In the genomic region with DNA sequence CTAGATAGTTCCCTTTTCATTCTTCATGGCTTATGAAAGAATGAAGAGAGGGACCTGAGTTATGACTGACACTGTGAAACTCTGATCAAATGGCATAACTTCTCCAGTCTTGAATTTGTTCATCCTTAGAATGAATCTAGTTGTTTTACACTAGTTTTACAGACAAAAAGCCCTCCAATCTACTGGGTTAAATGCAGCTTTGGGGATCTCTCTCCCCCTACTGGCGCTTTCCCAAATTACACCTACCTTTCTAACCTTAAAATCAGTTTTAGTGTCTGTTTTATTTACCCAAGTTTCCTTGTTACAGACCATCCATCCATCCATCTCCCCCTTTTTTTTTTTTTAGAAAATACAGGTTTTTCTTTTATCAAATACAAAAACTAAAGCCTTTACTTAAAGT, we compare ENCODE assay signal across 10 mouse cellular contexts. TPM values are rescaled to one million over a fixed set of nuclear protein-coding genes. Genes with fewer than 3 reads are reported as not detected.
A peak's percentile ranks its signal among the peaks of the same experiment; 100 is the strongest.
DNase-seq lines count a peak whose midpoint lies in the region; ATAC-seq and TF ChIP-seq lines count a peak whose summit lies in the region.
"Had no signal": no experiment of that assay in that cellular context is flagged by ENCODE, and none has a peak within 500 bp of the region (broad histone marks: within the 10 kb centered on the region; RNA-seq: fewer than 3 reads in every experiment).

No protein-coding gene starts in this region.

- H3K27me3 ChIP-seq in cerebellum, adult 2 months (ENCODE audit: control insufficient read depth, insufficient read depth, low read length): no peaks in the 10 kb centered on the region
- H3K27me3 ChIP-seq in liver, adult 2 months (ENCODE audit: control insufficient read depth, insufficient read depth, low read length): no peaks in the 10 kb centered on the region
- no peaks in the 10 kb centered on the region for H3K27me3 ChIP-seq in liver, embryonic 12.5 days (replicated peaks)
- H3K27me3 ChIP-seq: neural tube, embryonic 13.5 days had no signal

- peak in 1 of 2 experiments; percentile 21 for DNase-seq in cerebellum, adult 2 months
- DNase-seq in cerebellum, adult 9-11 months: no peak
- peak; percentile 30 for DNase-seq in liver, adult 2 months (ENCODE audit: extremely low read depth, low read depth, low spot score)
- peak; percentile 63 for DNase-seq in brain, adult 2 months (ENCODE audit: low read depth, low spot score)
- DNase-seq in lung, postnatal 25 days (ENCODE audit: low spot score): peak; percentile 42

- no peak for TF ChIP-seq POLR2A in cerebellum, adult 2 months (IDR thresholded peaks at IDR 0.05; ENCODE audit: borderline replicate concordance, insufficient read depth, low read length)
- TF ChIP-seq POLR2A in liver, adult 2 months (IDR thresholded peaks at IDR 0.05; ENCODE audit: extremely low read depth, insufficient read depth, low read length): no peak

- H3K4me1 ChIP-seq in cerebellum, adult 2 months (ENCODE audit: control insufficient read depth, insufficient read depth, low read length): no peaks in the 10 kb centered on the region
- no peaks in the 10 kb centered on the region for H3K4me1 ChIP-seq in liver, adult 2 months (ENCODE audit: control insufficient read depth, insufficient read depth, low read length)
- no peaks in the 10 kb centered on the region for H3K4me1 ChIP-seq in liver, embryonic 12.5 days
- H3K4me1 ChIP-seq: neural tube, embryonic 13.5 days had no signal

- no peak overlapping the region for H3K4me2 ChIP-seq in liver, embryonic 12.5 days
- H3K4me2 ChIP-seq: neural tube, embryonic 13.5 days had no signal

- H3K4me3 ChIP-seq in cerebellum, adult 2 months (replicated peaks; ENCODE audit: insufficient read depth, low read depth, low read length): no peak overlapping the region
- H3K4me3 ChIP-seq in liver, adult 2 months (ENCODE audit: insufficient read depth, low read depth, low read length): no peak overlapping the region
- H3K4me3 ChIP-seq in liver, embryonic 12.5 days: no peak overlapping the region
- H3K4me3 ChIP-seq: neural tube, embryonic 13.5 days had no signal

- no peaks in the 10 kb centered on the region for H3K9me3 ChIP-seq in liver, embryonic 12.5 days (replicated peaks)
- H3K9me3 ChIP-seq: neural tube, embryonic 13.5 days had no signal

- WGBS in cerebellum, adult 2 months: 0% methylated on average over 1 of the region's 1 CpGs
- WGBS in liver, adult 2 months: 10% methylated on average over 1 of the region's 1 CpGs
- WGBS in liver, embryonic 12.5 days (ENCODE audit: insufficient replicate concordance): 0% methylated on average over 1 of the region's 1 CpGs

- peak; percentile 18; the same call in 1 of the 2 replicates for TF ChIP-seq CTCF in cerebellum, adult 2 months (IDR thresholded peaks at IDR 0.05; ENCODE audit: borderline replicate concordance, insufficient read depth, low read depth, low read length)
- TF ChIP-seq CTCF in liver, adult 2 months (IDR thresholded peaks at IDR 0.05; ENCODE audit: low read depth, low read length): peak; percentile 29; the same call in 1 of the 2 replicates

- no peak overlapping the region for H3K9ac ChIP-seq in liver, adult 2 months (ENCODE audit: low read depth, low read length)
- H3K9ac ChIP-seq in liver, embryonic 12.5 days: no peak overlapping the region
- H3K9ac ChIP-seq: neural tube, embryonic 13.5 days had no signal

- no peak for ATAC-seq in liver, embryonic 12.5 days
- ATAC-seq in hematopoietic stem cell, adult 5-6 weeks (replicated peaks in 1 of 2; ENCODE audit: insufficient read depth in 1 of 2, low FRiP score in 2 of 2, low TSS enrichment in 1 of 2, low read depth in 1 of 2, poor library complexity in 2 of 2, severe bottlenecking in 2 of 2): peak; percentile 37 to 42; a peak in 1 of 4 replicates
- no peak for ATAC-seq in erythroblast, adult 5-6 weeks (replicated peaks; ENCODE audit: low FRiP score, poor library complexity, severe bottlenecking)

- no peaks in the 10 kb centered on the region for H3K79me2 ChIP-seq in liver, adult 2 months (ENCODE audit: control insufficient read depth, insufficient read depth, low read length)

- H3K27ac ChIP-seq in cerebellum, adult 2 months (ENCODE audit: insufficient read depth, low read length): no peak overlapping the region
- H3K27ac ChIP-seq in liver, adult 2 months (replicated peaks; ENCODE audit: insufficient read depth, low read depth, low read length): no peak overlapping the region
- no peak overlapping the region for H3K27ac ChIP-seq in liver, embryonic 12.5 days
- H3K27ac ChIP-seq: neural tube, embryonic 13.5 days had no signal

- H3K36me3 ChIP-seq in liver, adult 2 months (ENCODE audit: control insufficient read depth, insufficient read depth, low read length): peaks cover 3% of the 10 kb centered on the region
- peaks cover 5% of the 10 kb centered on the region; the same call in 1 of the 2 replicates for H3K36me3 ChIP-seq in liver, embryonic 12.5 days

RNA-seq across cellular contexts. Expression of a gene that starts 27.6 kb away (rescaled TPM):
- not detected in 2 replicates for polyA plus RNA-seq in cerebellum, adult 2 months (2012; rRNA removed)
- total RNA-seq in liver, adult 2 months (2014; rRNA removed): not detected in 2 replicates
- not detected in 2 replicates for polyA plus RNA-seq in liver, adult 2 months (2012; rRNA removed)
- not detected in 2 replicates for polyA plus RNA-seq in liver, embryonic 12.5 days (2016; fragmentation: Nextera tagmentation; extraction: Ambion mirVana)
- total RNA-seq in hematopoietic stem cell, adult 5-6 weeks (2017): not detected in 2 replicates
- total RNA-seq in erythroblast, adult 5-6 weeks (2015; ENCODE audit: low replicate concordance): not detected in 2 replicates
- not detected in 2 replicates for total RNA-seq in erythroblast, adult 5-6 weeks (2017; ENCODE audit: low replicate concordance)
- polyA plus RNA-seq: heart, embryonic 16.5 days; neural tube, embryonic 13.5 days had no signal

RNA-seq across cellular contexts. Expression of a gene that starts 50.9 kb away (rescaled TPM):
- 30.9 and 31.4 TPM in 2 replicates for polyA plus RNA-seq in cerebellum, adult 2 months (2012; rRNA removed)
- 14.9 and 16.5 TPM in 2 replicates for total RNA-seq in liver, adult 2 months (2014; rRNA removed)
- 3.7 and 4.8 TPM in 2 replicates for polyA plus RNA-seq in liver, adult 2 months (2012; rRNA removed)
- 9.9 and 10.5 TPM in 2 replicates for polyA plus RNA-seq in liver, embryonic 12.5 days (2016; fragmentation: Nextera tagmentation; extraction: Ambion mirVana)
- 20.1 and 22.1 TPM in 2 replicates for total RNA-seq in hematopoietic stem cell, adult 5-6 weeks (2017)
- total RNA-seq in erythroblast, adult 5-6 weeks (2015; ENCODE audit: low replicate concordance): 2.1 and 2.9 TPM in 2 replicates
- 1.4 and 15.9 TPM in 2 replicates for total RNA-seq in erythroblast, adult 5-6 weeks (2017; ENCODE audit: low replicate concordance)

RNA-seq across cellular contexts. Expression of a gene that starts 57.8 kb away (rescaled TPM):
- polyA plus RNA-seq in cerebellum, adult 2 months (2012; rRNA removed): 0.05 TPM in 2 replicates
- total RNA-seq in liver, adult 2 months (2014; rRNA removed): not detected in 2 replicates
- polyA plus RNA-seq in liver, adult 2 months (2012; rRNA removed): not detected in 2 replicates
- 0.32 and 1.2 TPM in 2 replicates for polyA plus RNA-seq in liver, embryonic 12.5 days (2016; fragmentation: Nextera tagmentation; extraction: Ambion mirVana)
- not detected in 2 replicates for total RNA-seq in hematopoietic stem cell, adult 5-6 weeks (2017)
- not detected in 2 replicates for total RNA-seq in erythroblast, adult 5-6 weeks (2015; ENCODE audit: low replicate concordance)
- total RNA-seq in erythroblast, adult 5-6 weeks (2017; ENCODE audit: low replicate concordance): not detected in 2 replicates
- polyA plus RNA-seq: heart, embryonic 16.5 days; neural tube, embryonic 13.5 days had no signal

Comparison
In these comparisons a context has a peak if more than half of its experiments do, and no peak if none do; other contexts are left out.
1. ATAC-seq: peak in hematopoietic stem cell, adult 5-6 weeks (2 of 2); none in liver, embryonic 12.5 days (single experiment) and erythroblast, adult 5-6 weeks (single experiment).